8 mouse cellular contexts compared by ENCODE assay signal in the genomic region with DNA sequence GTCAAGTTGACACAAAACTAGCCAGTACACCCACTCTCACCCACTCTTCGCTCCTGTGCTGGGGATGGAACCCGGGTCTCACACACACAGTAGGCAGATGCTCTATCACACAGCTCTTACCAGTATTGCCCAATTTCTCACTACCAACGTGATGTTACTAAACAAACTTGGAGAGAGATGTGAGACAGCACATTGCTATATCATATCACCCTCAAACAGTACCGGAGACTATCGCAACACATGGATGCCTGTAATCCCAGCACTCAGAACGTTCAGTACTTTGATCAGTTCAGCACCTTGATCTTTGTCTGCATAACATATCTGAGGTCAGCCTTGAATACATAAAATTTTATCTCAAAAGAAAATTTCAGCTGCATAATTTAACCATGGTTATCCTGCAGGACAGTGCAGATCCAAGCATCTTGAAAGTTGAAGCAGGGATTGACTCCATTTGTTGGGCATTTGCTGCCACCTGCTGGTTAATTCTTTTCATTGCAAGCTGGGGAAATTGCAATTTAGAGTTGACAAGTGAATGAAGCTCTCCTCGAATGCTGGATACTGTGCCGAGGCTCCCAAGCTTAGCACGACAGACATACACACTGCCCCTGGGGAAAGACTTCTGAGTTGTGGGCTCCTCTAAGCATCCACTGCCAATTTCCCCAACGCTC. TPM values are rescaled to one million over a fixed set of nuclear protein-coding genes. Genes with fewer than 3 reads are reported as not detected.
A peak's percentile ranks its signal among the peaks of the same experiment; 100 is the strongest.
DNase-seq lines count a peak whose midpoint lies in the region; ATAC-seq and TF ChIP-seq lines count a peak whose summit lies in the region.

No protein-coding gene starts in this region.

- no peak overlapping the region for H3K4me2 ChIP-seq in forebrain, postnatal 0 days (ENCODE audit: low read depth)
- no peak overlapping the region for H3K4me2 ChIP-seq in liver, postnatal 0 days (ENCODE audit: low read depth, low read length)

- WGBS in forebrain, postnatal 0 days: 46% methylated on average over 10 of the region's 10 CpGs
- 45% methylated on average over 10 of the region's 10 CpGs for WGBS in liver, postnatal 0 days (ENCODE audit: insufficient replicate concordance)

- TF ChIP-seq CTCF in forebrain, postnatal 0 days (IDR thresholded peaks at IDR 0.05; ENCODE audit: low read depth): peak; percentile 91
- peak; percentile 92 for TF ChIP-seq CTCF in liver, postnatal 0 days (IDR thresholded peaks at IDR 0.05; ENCODE audit: low read depth)

- H3K4me1 ChIP-seq in forebrain, postnatal 0 days (ENCODE audit: insufficient read depth): no peaks in the 10 kb centered on the region
- H3K4me1 ChIP-seq in liver, postnatal 0 days (ENCODE audit: insufficient read depth): no peaks in the 10 kb centered on the region

- H3K27ac ChIP-seq in forebrain, postnatal 0 days (ENCODE audit: low read depth, low read length): no peak overlapping the region
- H3K27ac ChIP-seq in liver, postnatal 0 days (ENCODE audit: low read depth): no peak overlapping the region

- peak; percentile 71 for ATAC-seq in forebrain, postnatal 0 days
- peak; percentile 45; the same call in 1 of the 2 replicates for ATAC-seq in liver, postnatal 0 days
- peak; percentile 67; the same call in 1 of the 2 replicates for ATAC-seq in neutrophil, adult 5-6 weeks (ENCODE audit: extremely low read depth, insufficient number of reproducible peaks, low FRiP score, poor library complexity, severe bottlenecking)
- ATAC-seq in activated CD4-positive, CD25-positive, alpha-beta regulatory T cell, adult 4 months: no peak

- no peaks in the 10 kb centered on the region for H3K9me3 ChIP-seq in forebrain, postnatal 0 days (ENCODE audit: low read length)
- H3K9me3 ChIP-seq in liver, postnatal 0 days (ENCODE audit: low read length): no peaks in the 10 kb centered on the region

- H3K4me3 ChIP-seq in forebrain, postnatal 0 days (ENCODE audit: low read depth, low read length): no peak overlapping the region
- no peak overlapping the region for H3K4me3 ChIP-seq in liver, postnatal 0 days (ENCODE audit: low read depth, low read length)

- no peak overlapping the region for H3K9ac ChIP-seq in forebrain, postnatal 0 days
- no peak overlapping the region for H3K9ac ChIP-seq in liver, postnatal 0 days (replicated peaks)

- peak; percentile 90 for DNase-seq in 3T3-L1 (ENCODE audit: low read depth, low spot score)
- DNase-seq in CD8-positive naive resting alpha-beta T cell, adult 2 months (ENCODE audit: low read depth in 2 of 2, low spot score in 2 of 2): peak; percentile 44 to 59
- DNase-seq in cerebellum, adult 18-20 months: peak; percentile 60 to 70
- DNase-seq in forebrain, postnatal 0 days: peak; percentile 93
- peak; percentile 74 for DNase-seq in kidney, adult 9 months
- DNase-seq in liver, postnatal 0 days: peak; percentile 74

- H3K27me3 ChIP-seq in forebrain, postnatal 0 days (ENCODE audit: insufficient read depth, low read length): no peaks in the 10 kb centered on the region
- no peaks in the 10 kb centered on the region for H3K27me3 ChIP-seq in liver, postnatal 0 days (ENCODE audit: insufficient read depth, low read length)

- no peaks in the 10 kb centered on the region for H3K36me3 ChIP-seq in forebrain, postnatal 0 days (ENCODE audit: insufficient read depth)
- H3K36me3 ChIP-seq in liver, postnatal 0 days (replicated peaks; ENCODE audit: insufficient read depth, low read length): no peaks in the 10 kb centered on the region

- TF ChIP-seq EP300 in liver, postnatal 0 days (IDR thresholded peaks at IDR 0.05; ENCODE audit: low read depth): no peak

RNA-seq across cellular contexts. Expression of a gene that starts 15.0 kb away (rescaled TPM):
- 43.7 and 44.5 TPM in 2 replicates for total RNA-seq in forebrain, postnatal 0 days (2014; rRNA removed)
- 31.4 and 36.7 TPM in 2 replicates for polyA plus RNA-seq in forebrain, postnatal 0 days (2015; fragmentation: Nextera tagmentation; extraction: Ambion mirVana)
- polyA plus RNA-seq in liver, postnatal 0 days (2015; fragmentation: Nextera tagmentation; extraction: Ambion mirVana): 13.4 and 18.2 TPM in 2 replicates
- total RNA-seq in neutrophil, adult 5-6 weeks (2017): 13.6 and 14.1 TPM in 2 replicates
- polyA plus RNA-seq in activated CD4-positive, CD25-positive, alpha-beta regulatory T cell, adult 4 months (2017; shearing (Covaris generic)): 10 to 100 TPM; 30.7 to 33.1 TPM

RNA-seq across cellular contexts. Expression of a gene that starts 20.5 kb away (rescaled TPM):
- total RNA-seq in forebrain, postnatal 0 days (2014; rRNA removed): 205 and 418 TPM in 2 replicates
- 386 and 411 TPM in 2 replicates for polyA plus RNA-seq in forebrain, postnatal 0 days (2015; fragmentation: Nextera tagmentation; extraction: Ambion mirVana)
- polyA plus RNA-seq in liver, postnatal 0 days (2015; fragmentation: Nextera tagmentation; extraction: Ambion mirVana): 2,663 and 3,863 TPM in 2 replicates
- 5.2 TPM in 1 of 2 replicates, not detected in the other for total RNA-seq in neutrophil, adult 5-6 weeks (2017)
- 1 to 10 TPM; 3.0 to 4.2 TPM for polyA plus RNA-seq in activated CD4-positive, CD25-positive, alpha-beta regulatory T cell, adult 4 months (2017; shearing (Covaris generic))

RNA-seq across cellular contexts. Expression of a gene that starts 26.9 kb away (rescaled TPM):
- 36.4 and 88.1 TPM in 2 replicates for total RNA-seq in forebrain, postnatal 0 days (2014; rRNA removed)
- polyA plus RNA-seq in forebrain, postnatal 0 days (2015; fragmentation: Nextera tagmentation; extraction: Ambion mirVana): 139 and 143 TPM in 2 replicates
- polyA plus RNA-seq in liver, postnatal 0 days (2015; fragmentation: Nextera tagmentation; extraction: Ambion mirVana): 507 and 771 TPM in 2 replicates
- not detected in 2 replicates for total RNA-seq in neutrophil, adult 5-6 weeks (2017)
- polyA plus RNA-seq in activated CD4-positive, CD25-positive, alpha-beta regulatory T cell, adult 4 months (2017; shearing (Covaris generic)): not detected

RNA-seq across cellular contexts. Expression of a gene that starts 46.9 kb away (rescaled TPM):
- total RNA-seq in forebrain, postnatal 0 days (2014; rRNA removed): 151 and 445 TPM in 2 replicates
- 316 and 341 TPM in 2 replicates for polyA plus RNA-seq in forebrain, postnatal 0 days (2015; fragmentation: Nextera tagmentation; extraction: Ambion mirVana)
- polyA plus RNA-seq in liver, postnatal 0 days (2015; fragmentation: Nextera tagmentation; extraction: Ambion mirVana): not detected in 2 replicates
- not detected in 2 replicates for total RNA-seq in neutrophil, adult 5-6 weeks (2017)
- polyA plus RNA-seq in activated CD4-positive, CD25-positive, alpha-beta regulatory T cell, adult 4 months (2017; shearing (Covaris generic)): not detected

Comparison
In these comparisons a context has a peak if more than half of its experiments do, and no peak if none do; other contexts are left out.
1. RNA of a gene that starts 20.5 kb away (polyA plus RNA-seq): 2,663 to 3,863 TPM in liver, postnatal 0 days and 386 to 411 TPM in forebrain, postnatal 0 days; 3.0 to 4.2 TPM in activated CD4-positive, CD25-positive, alpha-beta regulatory T cell, adult 4 months; every median in the first group is over 10 times any median in the second.
2. RNA of a gene that starts 26.9 kb away (polyA plus RNA-seq): 507 to 771 TPM in liver, postnatal 0 days and 139 to 143 TPM in forebrain, postnatal 0 days; not detected in activated CD4-positive, CD25-positive, alpha-beta regulatory T cell, adult 4 months; every median in the first group is over 10 times any median in the second.
3. Peak in every context shown above with its lines, with median percentiles within 50 percentile points of each other: DNase-seq.